19 mouse cellular contexts compared by ENCODE assay signal in genomic region chr4:88951034-88951336, GRCm38 (mm10).
DNase-seq lines count a peak whose midpoint lies in the region; ATAC-seq and TF ChIP-seq lines count a peak whose summit lies in the region.
"Had no signal": no experiment of that assay in that cellular context is flagged by ENCODE, and none has a peak within 500 bp of the region (broad histone marks: within the 10 kb centered on the region; RNA-seq: fewer than 3 reads in every experiment).

No protein-coding gene starts in this region.

- DNase-seq in adrenal gland, adult 8-10 months: peak; percentile 23
- DNase-seq in adrenal gland, adult 18-20 months (ENCODE audit: low spot score in 2 of 2): no peak
- peak; percentile 7 for DNase-seq in ovary, postnatal 36 days (ENCODE audit: low spot score)
- no peak for DNase-seq in ovary, adult 18-20 months (ENCODE audit: low spot score)
- DNase-seq in layer of hippocampus, postnatal 25 days (ENCODE audit: extremely low spot score in 1 of 2, low spot score in 1 of 2): no peak
- DNase-seq: cerebellum, postnatal 10 days; kidney, adult 2 months; kidney, postnatal 25 days; liver, postnatal 0 days; lung, postnatal 14 days; midbrain, embryonic 14.5 days; thymus, adult 18-20 months had no signal

- 10% methylated on average over 1 of the region's 1 CpGs for WGBS in heart, embryonic 14.5 days
- WGBS in hindbrain, embryonic 13.5 days: 59% methylated on average over 1 of the region's 1 CpGs

- H3K4me3 ChIP-seq in heart, embryonic 14.5 days (ENCODE audit: control insufficient read depth in 1 of 2, insufficient read depth in 1 of 2, low read depth in 1 of 2, low read length in 2 of 2): no peak overlapping the region
- H3K4me3 ChIP-seq in myocyte: peak overlapping the region; percentile 13
- no peak overlapping the region for H3K4me3 ChIP-seq in hindbrain, embryonic 13.5 days
- H3K4me3 ChIP-seq: embryonic facial prominence, embryonic 12.5 days; limb, embryonic 10.5 days; stomach, embryonic 15.5 days had no signal

- H3K9ac ChIP-seq in heart, embryonic 14.5 days (ENCODE audit: low read length): 0 out of 2 replicates have a peak overlapping the region, but pooled peaks have one; percentile 23
- no peak overlapping the region for H3K9ac ChIP-seq in hindbrain, embryonic 13.5 days
- H3K9ac ChIP-seq: embryonic facial prominence, embryonic 12.5 days; liver, postnatal 0 days; stomach, embryonic 15.5 days had no signal

- H3K27ac ChIP-seq in heart, embryonic 14.5 days (replicated peaks in 1 of 2; ENCODE audit: control insufficient read depth in 1 of 2, insufficient read depth in 1 of 2, low read depth in 2 of 2, low read length in 2 of 2): peak overlapping the region; percentile 91 to 94
- H3K27ac ChIP-seq in hindbrain, embryonic 13.5 days: no peak overlapping the region
- H3K27ac ChIP-seq: embryonic facial prominence, embryonic 12.5 days; limb, embryonic 10.5 days; stomach, embryonic 15.5 days had no signal

- no peaks in the 10 kb centered on the region for H3K27me3 ChIP-seq in heart, embryonic 14.5 days (ENCODE audit: control insufficient read depth, insufficient read depth, low read length)
- no peaks in the 10 kb centered on the region for H3K27me3 ChIP-seq in myocyte (ENCODE audit: control insufficient read depth, insufficient read depth, insufficient read length)
- H3K27me3 ChIP-seq in hindbrain, embryonic 13.5 days: no peaks in the 10 kb centered on the region
- H3K27me3 ChIP-seq: embryonic facial prominence, embryonic 12.5 days; stomach, embryonic 15.5 days had no signal

- H3K4me2 ChIP-seq in heart, embryonic 14.5 days (ENCODE audit: low read length): peak overlapping the region; percentile 54
- H3K4me2 ChIP-seq in myocyte (ENCODE audit: low read depth): peak overlapping the region; percentile 89
- no peak overlapping the region for H3K4me2 ChIP-seq in hindbrain, embryonic 13.5 days
- H3K4me2 ChIP-seq: embryonic facial prominence, embryonic 12.5 days; stomach, embryonic 15.5 days had no signal

- peaks cover 7 to 19% of the 10 kb centered on the region in 2 experiments for H3K4me1 ChIP-seq in heart, embryonic 14.5 days (ENCODE audit: control insufficient read depth in 2 of 2, insufficient read depth in 2 of 2, low read length in 2 of 2)
- H3K4me1 ChIP-seq in hindbrain, embryonic 13.5 days (replicated peaks): no peaks in the 10 kb centered on the region
- H3K4me1 ChIP-seq: embryonic facial prominence, embryonic 12.5 days; limb, embryonic 10.5 days; stomach, embryonic 15.5 days had no signal

- ATAC-seq in heart, embryonic 14.5 days (ENCODE audit: insufficient number of reproducible peaks, insufficient read depth, low FRiP score, low read depth): peak; percentile 37
- no peak for ATAC-seq in hindbrain, embryonic 13.5 days (ENCODE audit: low FRiP score)
- ATAC-seq: inflammation-experienced regulatory T-cells, adult 6 months; liver, postnatal 0 days had no signal

- no peak for TF ChIP-seq POLR2A in myocyte (IDR thresholded peaks at IDR 0.05; ENCODE audit: insufficient read length, low read depth)

- H3K79me2 ChIP-seq in myocyte (ENCODE audit: control insufficient read depth, insufficient read depth): no peaks in the 10 kb centered on the region

- H3K36me3 ChIP-seq in heart, embryonic 14.5 days (ENCODE audit: control insufficient read depth, insufficient read depth, low read length): no peaks in the 10 kb centered on the region
- H3K36me3 ChIP-seq in myocyte (ENCODE audit: control insufficient read depth, insufficient read depth): no peaks in the 10 kb centered on the region
- H3K36me3 ChIP-seq in hindbrain, embryonic 13.5 days: no peaks in the 10 kb centered on the region
- H3K36me3 ChIP-seq: embryonic facial prominence, embryonic 12.5 days; limb, embryonic 10.5 days; stomach, embryonic 15.5 days had no signal

- H3ac ChIP-seq in myocyte (ENCODE audit: control insufficient read depth, insufficient read length): no peak overlapping the region

- H3K9me3 ChIP-seq in heart, embryonic 14.5 days (ENCODE audit: control insufficient read depth, low read length): no peaks in the 10 kb centered on the region
- H3K9me3 ChIP-seq in hindbrain, embryonic 13.5 days: no peaks in the 10 kb centered on the region
- H3K9me3 ChIP-seq: embryonic facial prominence, embryonic 12.5 days; limb, embryonic 10.5 days; stomach, embryonic 15.5 days had no signal

TF ChIP-seq in myocyte, 11 proteins besides CTCF, POLR2A, EP300 and RAD21:
- TF ChIP-seq USF1 (IDR thresholded peaks at IDR 0.05; ENCODE audit: low read depth): no peak
- TF ChIP-seq CEBPB (IDR thresholded peaks at IDR 0.05; ENCODE audit: insufficient read depth, poor library complexity, severe bottlenecking): no peak
- TF ChIP-seq MYOD1 (IDR thresholded peaks at IDR 0.05; ENCODE audit: control insufficient read depth in 1 of 3, insufficient read length in 2 of 3, low read depth in 2 of 3): no peak
- TF ChIP-seq TCF12 (IDR thresholded peaks at IDR 0.05; ENCODE audit: insufficient read depth, poor library complexity, severe bottlenecking): no peak
- no peak for TF ChIP-seq MYOG (IDR thresholded peaks at IDR 0.05; ENCODE audit: control insufficient read depth in 1 of 3, insufficient read depth in 1 of 3, insufficient read length in 2 of 3, low read depth in 2 of 3)

Comparison
In these comparisons a context has a peak if more than half of its experiments do, and no peak if none do; other contexts are left out.
1. DNase-seq: peak in adrenal gland, adult 8-10 months (single experiment) and ovary, postnatal 36 days (single experiment); none in adrenal gland, adult 18-20 months (0 of 2), ovary, adult 18-20 months (single experiment) and layer of hippocampus, postnatal 25 days (0 of 2).